ENCODE assay signal across 2 mouse cellular contexts in the genomic region with DNA sequence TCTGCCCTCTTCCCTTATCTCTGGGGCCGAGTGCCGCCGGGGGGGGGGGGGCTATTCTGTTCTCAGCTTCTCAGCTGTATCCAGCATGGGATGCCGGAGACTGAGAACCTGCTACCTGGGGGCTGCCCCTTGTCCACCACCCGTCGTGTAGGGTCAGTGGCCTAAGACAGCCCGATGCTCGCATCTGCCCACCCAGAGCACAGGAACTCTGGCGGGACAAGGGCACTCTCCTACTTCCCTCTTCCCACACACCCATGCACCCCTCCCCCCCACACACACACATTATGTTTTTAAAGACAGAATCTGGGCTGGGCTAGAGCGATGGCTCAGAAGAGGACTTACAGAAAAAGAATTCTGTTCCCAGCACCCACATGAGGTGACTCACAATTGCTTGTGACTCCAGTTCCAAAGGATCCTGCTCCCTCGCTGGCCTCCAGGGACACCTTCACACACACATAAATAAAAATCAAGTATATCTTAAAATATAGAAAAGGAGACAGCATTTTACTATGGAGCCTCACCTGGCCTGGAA.
TF ChIP-seq lines count a peak whose summit lies in the region.

No protein-coding gene starts in this region.

TF ChIP-seq in MEL, 35 proteins besides CTCF, POLR2A, EP300 and RAD21:
- no peak for TF ChIP-seq GABPA (IDR thresholded peaks at IDR 0.05; ENCODE audit: low read depth, low read length)
- TF ChIP-seq NRF1 (IDR thresholded peaks at IDR 0.05; ENCODE audit: insufficient read depth, low read depth, low read length, poor library complexity, severe bottlenecking), result no peak
- TF ChIP-seq SIN3A (IDR thresholded peaks at IDR 0.05; ENCODE audit: low read length), result peak; percentile 26; the same call in 1 of the 2 replicates
- no peak for TF ChIP-seq MAFK (IDR thresholded peaks at IDR 0.05; ENCODE audit: borderline replicate concordance, low read depth, low read length)
- TF ChIP-seq ELF1 (IDR thresholded peaks at IDR 0.05; ENCODE audit: low read depth, low read length), result 0 out of 2 replicates have a peak, but pooled peaks have one; percentile 12
- no peak for TF ChIP-seq SMC3 (IDR thresholded peaks at IDR 0.05; ENCODE audit: low read depth, low read length)
- TF ChIP-seq ZNF384 (IDR thresholded peaks at IDR 0.05; ENCODE audit: low read depth, low read length), result no peak

TF ChIP-seq in myocyte, 11 proteins besides CTCF, POLR2A, EP300 and RAD21:
- no peak for TF ChIP-seq MAX (IDR thresholded peaks at IDR 0.05; ENCODE audit: low read depth)
- TF ChIP-seq POLR2AphosphoS2 (IDR thresholded peaks at IDR 0.05; ENCODE audit: insufficient read length, low read depth), result peak; percentile 97
- no peak for TF ChIP-seq MYOG (IDR thresholded peaks at IDR 0.05; ENCODE audit: control insufficient read depth in 1 of 3, insufficient read depth in 1 of 3, insufficient read length in 2 of 3, low read depth in 2 of 3)
